Mouse (Mus musculus) liver, postnatal 0 days (tissue): ENCODE results near the gene Lingo3.

Experiments
- CTCF ChIP-seq: sonication (generic); IDR thresholded peaks from 2 replicates; pipeline ENCODE4 v1.5.1; 2016; ENCODE audit warnings: antibody characterized with exemption, low read depth
- EP300 ChIP-seq: IDR thresholded peaks from 2 replicates; pipeline ENCODE4 v1.6.1; 2016; ENCODE audit warnings: antibody characterized with exemption, low read depth, mild to moderate bottlenecking

DNA sequence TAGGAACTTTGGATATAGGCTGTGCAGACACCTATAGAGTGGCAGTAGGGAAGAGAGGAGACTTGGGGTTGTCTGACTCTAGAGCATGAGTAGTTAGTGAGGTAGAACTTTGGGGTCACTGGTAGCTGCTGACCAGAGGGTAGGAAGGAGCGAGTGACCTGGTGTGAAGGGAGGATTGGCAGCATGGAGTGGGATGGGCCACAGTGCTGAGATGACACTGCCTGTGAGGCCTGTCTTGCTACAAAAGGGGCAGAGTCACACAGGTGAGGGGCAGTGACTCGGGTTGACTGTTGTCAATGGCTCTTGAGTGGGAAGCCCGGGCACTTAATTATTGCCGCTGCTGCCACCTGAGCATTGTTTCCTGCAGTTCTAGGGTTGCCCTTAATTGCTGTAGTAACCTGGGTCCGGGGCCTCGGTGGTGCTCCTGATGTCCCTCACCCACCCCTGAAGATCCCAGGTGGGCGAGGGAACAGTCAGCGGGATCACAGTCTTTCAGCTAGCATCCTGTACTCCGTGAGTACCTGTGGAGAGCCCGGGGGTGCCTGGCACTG, 15.9 kb downstream of the Lingo3 start:
- no peak for TF ChIP-seq CTCF
- TF ChIP-seq EP300, result no peak
